Mouse (Mus musculus) kidney, embryonic 14.5 days (tissue): ENCODE measurements at regions not wholly inside any gene's neighbourhood (a gene's known extent, or its start where the extent isn't known, plus 50 kb on each side); places are given as distances from the start of the nearest gene placed in this dataset.
"Not testable (repeated sequence)": the region's sequence is repeated elsewhere in the genome, so short reads cannot be mapped to it uniquely, and the experiment has no call there.

Source experiments
- ATAC-seq: fragments of 200-750 bp; cut with Nextera tagmentation; 2 replicates; pipeline ENCODE4 v1.8.0; 2017; ENCODE audit warnings: moderate number of reproducible peaks, mild to moderate bottlenecking, moderate TSS enrichment, moderate library complexity; ENCODE audit not compliant: low FRiP score, low TSS enrichment
- H3K27ac ChIP-seq: fragments of 300-500 bp; sonication (generic); 2 replicates; pipeline ENCODE4 v1.5.1; 2014; ENCODE audit warnings: low read depth, mild to moderate bottlenecking, low read length, moderate library complexity, mixed read lengths
- H3K27me3 ChIP-seq: fragments of 300-500 bp; sonication (generic); 2 replicates; pipeline ENCODE4 v1.6.1; 2014; ENCODE audit warnings: mild to moderate bottlenecking, low read length; ENCODE audit not compliant: control insufficient read depth, insufficient read depth
- H3K36me3 ChIP-seq: fragments of 300-500 bp; sonication (generic); 2 replicates; pipeline ENCODE4 v1.6.1; 2014; ENCODE audit warnings: low read length, mixed read lengths; ENCODE audit not compliant: control insufficient read depth, insufficient read depth
- H3K4me1 ChIP-seq: fragments of 300-500 bp; sonication (generic); 2 replicates; pipeline ENCODE4 v1.6.1; 2014; ENCODE audit warnings: low read length, mixed read lengths; ENCODE audit not compliant: control insufficient read depth, insufficient read depth
- H3K4me2 ChIP-seq: fragments of 300-500 bp; sonication (generic); replicated peaks from 2 replicates; pipeline ENCODE4 v1.6.1; 2014; ENCODE audit warnings: low read depth, mild to moderate bottlenecking, low read length
- H3K4me3 ChIP-seq: fragments of 300-500 bp; sonication (generic); 2 replicates; pipeline ENCODE4 v1.5.1; 2014; ENCODE audit warnings: mild to moderate bottlenecking, low read length
- H3K9ac ChIP-seq: fragments of 300-500 bp; sonication (generic); 2 replicates; pipeline ENCODE4 v1.6.1; 2014; ENCODE audit warnings: low read depth, mild to moderate bottlenecking, low read length, moderate library complexity
- H3K9me3 ChIP-seq: fragments of 300-500 bp; sonication (generic); 2 replicates; pipeline ENCODE4 v1.6.1; 2016; ENCODE audit warnings: low read length; ENCODE audit not compliant: control insufficient read depth
- WGBS: fragments of 180-500 bp; shearing (Covaris S2); extraction: QIAGEN DNeasy Blood & Tissue Kit; methylation state at CpG from one replicate; pipeline ENCODE4 v1.1.7; 2014; 5-methylcytosine and 5-hydroxymethylcytosine counted together

DNA sequence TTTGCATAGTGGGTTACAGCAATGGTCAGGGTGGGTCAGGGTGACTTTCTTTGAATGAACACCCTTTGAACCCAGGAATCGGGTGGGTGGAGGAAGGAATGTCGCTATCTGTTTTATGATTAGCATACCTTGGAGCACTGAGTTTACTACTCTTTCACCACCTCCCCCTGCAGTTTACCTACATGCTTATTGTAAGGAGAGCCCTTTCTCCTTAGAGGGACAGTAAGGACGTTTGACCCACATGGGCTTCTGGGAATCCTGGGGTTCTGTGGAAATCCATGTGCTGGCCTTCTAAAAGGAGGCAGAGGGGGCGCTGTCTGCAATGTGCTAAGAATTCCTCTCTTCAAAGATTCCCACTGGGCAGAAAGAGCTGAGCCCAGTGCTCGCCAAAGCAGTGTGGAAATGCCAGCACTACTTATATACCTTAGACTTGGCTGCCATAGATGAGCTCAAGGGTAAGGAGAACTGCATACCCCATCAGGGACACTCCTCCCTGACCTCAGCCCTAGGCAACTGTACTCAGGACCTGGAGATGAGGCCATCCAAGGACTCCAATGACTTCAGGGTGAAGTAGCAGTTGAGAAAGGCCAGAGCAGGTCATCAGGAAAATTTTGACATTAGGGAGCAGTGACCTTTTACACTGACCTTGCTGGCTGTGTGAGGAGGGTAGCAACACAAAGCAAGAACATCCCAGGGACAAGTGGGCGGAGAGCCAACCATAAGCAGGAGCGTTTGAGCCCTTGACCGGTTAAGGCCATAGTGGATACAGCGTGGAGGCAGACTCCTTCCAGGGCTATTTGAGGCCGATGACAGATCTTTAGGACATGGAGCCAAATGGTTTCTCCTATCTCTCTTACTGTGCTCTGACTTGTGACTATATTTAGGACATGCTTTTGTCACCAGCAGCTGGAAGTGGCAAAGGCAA lies 133.2 kb downstream of the Tcp10c start:
- no peak overlapping the region for H3K4me2 ChIP-seq
- H3K27me3 ChIP-seq = no peaks in the 10 kb centered on the region
- H3K4me1 ChIP-seq = no peaks in the 10 kb centered on the region
- no peaks in the 10 kb centered on the region for H3K36me3 ChIP-seq
- no peak for ATAC-seq
- no peak overlapping the region for H3K9ac ChIP-seq
- 79% methylated on average over 10 of the region's 10 CpGs for WGBS
- H3K4me3 ChIP-seq = no peak overlapping the region
- no peak overlapping the region for H3K27ac ChIP-seq
- H3K9me3 ChIP-seq = no peaks in the 10 kb centered on the region

DNA sequence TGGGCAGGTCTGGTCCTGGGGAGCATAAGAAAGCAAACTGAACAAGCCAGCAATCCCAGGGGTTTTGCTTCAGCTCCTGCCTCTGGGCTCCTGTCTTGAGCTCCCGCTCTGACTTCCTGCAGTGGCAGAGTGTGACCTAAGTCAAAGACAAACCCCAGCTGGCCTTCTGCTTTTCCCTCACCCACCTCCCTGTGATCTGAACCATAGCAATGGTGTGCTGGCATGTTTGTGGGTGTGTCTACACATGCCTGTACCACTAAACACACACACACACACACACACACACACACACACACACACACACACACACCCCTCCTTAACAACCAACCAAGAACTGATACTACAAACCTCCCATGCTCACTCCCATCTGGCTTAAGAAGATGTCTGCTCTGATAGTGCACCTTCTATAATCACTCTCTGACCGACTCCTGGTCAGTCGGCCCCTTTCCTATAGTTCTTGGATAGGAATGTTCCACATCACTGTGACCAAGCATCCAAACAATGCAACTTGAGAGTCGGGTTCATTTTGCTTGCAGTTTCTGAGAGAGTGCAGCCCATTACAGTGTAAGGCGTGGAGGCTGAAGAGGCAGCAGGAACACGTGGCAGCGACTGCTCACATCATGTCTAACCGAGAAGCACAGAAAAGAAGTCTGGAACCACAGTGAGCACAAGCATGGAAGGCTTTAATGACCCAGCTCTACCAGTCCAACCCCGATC lies 134.4 kb downstream of the Tcp10c start:
- no peaks in the 10 kb centered on the region for H3K4me1 ChIP-seq
- whole genome bisulfite sequencing = 68% methylated on average over 9 of the region's 9 CpGs
- no peak overlapping the region for H3K4me3 ChIP-seq
- ATAC-seq = peak; percentile 78; the same call in 1 of the 2 replicates
- H3K27me3 ChIP-seq = no peaks in the 10 kb centered on the region
- no peak overlapping the region for H3K4me2 ChIP-seq
- H3K9me3 ChIP-seq = no peaks in the 10 kb centered on the region
- H3K9ac ChIP-seq = no peak overlapping the region
- H3K27ac ChIP-seq = no peak overlapping the region
- no peaks in the 10 kb centered on the region for H3K36me3 ChIP-seq

DNA sequence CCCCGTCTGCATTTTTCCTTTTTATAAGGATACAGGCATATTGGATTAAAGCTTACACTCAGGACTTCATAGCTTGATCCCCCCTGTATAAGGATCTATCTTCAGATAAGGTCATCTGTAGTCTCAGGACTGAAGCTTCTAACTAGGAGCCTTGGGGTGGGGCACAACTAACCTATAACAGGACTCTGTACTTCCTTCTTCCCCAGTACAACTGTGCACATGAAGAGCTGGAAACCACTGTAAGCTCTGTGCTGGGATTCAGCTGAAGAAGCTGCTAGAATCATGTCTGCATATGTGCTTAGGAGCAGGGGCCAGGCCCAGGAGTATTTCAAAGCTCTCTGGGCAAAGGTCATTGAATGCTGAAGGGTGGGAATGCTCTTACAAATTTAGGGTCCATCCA lies 137.9 kb downstream of the Tcp10c start:
- not testable (repeated sequence) for H3K27me3 ChIP-seq, ATAC-seq, H3K4me1 ChIP-seq, H3K9ac ChIP-seq, H3K9me3 ChIP-seq, H3K4me3 ChIP-seq, H3K36me3 ChIP-seq, H3K27ac ChIP-seq, H3K4me2 ChIP-seq
- WGBS = 75% methylated on average over 1 of the region's 1 CpGs

DNA sequence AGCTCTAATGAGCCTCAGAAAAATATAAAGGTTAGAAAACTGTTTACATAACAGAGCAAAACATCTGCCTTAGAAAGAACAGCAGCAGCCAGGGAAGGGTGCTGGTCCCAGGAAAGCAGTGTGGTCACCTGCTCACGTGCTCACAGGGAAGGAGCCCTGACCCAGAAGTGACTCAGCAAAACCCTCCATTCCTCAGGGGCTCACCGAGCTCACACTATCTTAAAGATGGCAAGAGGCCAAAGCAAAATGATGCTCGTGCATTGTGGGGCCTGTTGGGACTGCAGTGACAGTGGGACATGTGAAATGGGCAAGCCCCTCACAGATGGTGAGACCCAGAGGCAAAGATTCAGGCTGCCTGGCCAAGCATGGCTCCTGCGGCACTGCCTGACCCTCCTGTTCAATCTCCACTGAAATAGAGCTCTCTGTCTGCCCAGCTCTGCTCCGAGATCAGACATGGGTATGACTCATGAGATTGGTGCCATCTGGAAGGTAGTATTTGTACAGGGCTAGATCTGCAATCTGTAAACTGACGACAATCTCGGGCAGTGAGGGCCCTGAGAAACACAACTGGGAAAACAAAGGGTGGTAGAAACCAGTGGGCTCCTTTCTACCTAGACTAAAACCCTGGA lies 138.4 kb downstream of the Tcp10c start:
- not testable (repeated sequence) for ATAC-seq, H3K36me3 ChIP-seq, H3K4me1 ChIP-seq, H3K27ac ChIP-seq, H3K4me3 ChIP-seq, H3K9ac ChIP-seq, H3K27me3 ChIP-seq, H3K9me3 ChIP-seq, H3K4me2 ChIP-seq
- 48% methylated on average over 3 of the region's 7 CpGs for WGBS

DNA sequence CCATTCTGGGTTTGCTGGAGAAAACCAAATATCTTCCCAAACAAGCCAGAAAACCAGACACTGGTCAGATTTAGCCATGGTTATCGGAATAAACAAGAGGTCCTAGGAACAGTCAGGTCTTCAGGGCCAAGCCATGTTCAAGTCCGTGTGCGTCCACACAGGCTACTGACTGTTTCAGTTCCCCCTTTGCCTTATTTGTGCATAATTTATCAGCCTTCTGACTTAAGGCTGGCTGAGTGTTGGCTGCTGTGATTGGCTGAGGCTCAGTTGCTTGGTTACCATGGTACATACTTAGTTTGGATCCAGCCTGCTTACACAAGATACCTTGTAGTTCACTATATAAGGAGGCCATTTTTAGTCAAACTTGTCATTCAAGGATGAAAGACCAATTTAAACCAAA lies 139.5 kb downstream of the Tcp10c start:
- H3K27me3 ChIP-seq, H3K27ac ChIP-seq, H3K36me3 ChIP-seq, H3K4me3 ChIP-seq, H3K4me1 ChIP-seq, H3K4me2 ChIP-seq, H3K9ac ChIP-seq, ATAC-seq, H3K9me3 ChIP-seq: not testable (repeated sequence)
- WGBS = 78% methylated on average over 3 of the region's 3 CpGs

DNA sequence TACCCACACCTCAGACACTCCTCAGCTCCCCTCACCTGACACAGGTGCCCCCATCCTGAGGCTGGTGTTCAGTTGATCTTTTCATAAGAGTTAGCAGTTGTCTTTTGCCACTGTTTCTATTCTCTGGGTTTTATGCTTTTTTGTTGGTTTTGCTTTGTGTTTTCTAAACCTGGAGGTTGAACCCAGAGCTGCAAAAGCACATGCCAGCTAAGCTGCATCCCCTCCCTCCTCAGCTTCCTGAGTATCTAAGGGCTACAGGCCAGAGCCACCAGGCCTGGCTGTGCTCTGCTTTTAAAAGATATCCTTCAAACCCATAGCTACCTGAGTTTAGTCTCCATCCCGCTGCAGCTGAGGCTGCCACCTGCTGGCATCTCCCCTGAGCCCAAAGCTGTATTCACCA lies 140.1 kb downstream of the Tcp10c start:
- no CpG with 5 or more reads among the region's 1 CpGs for WGBS
- H3K9me3 ChIP-seq, H3K4me2 ChIP-seq, H3K27me3 ChIP-seq, H3K27ac ChIP-seq, H3K9ac ChIP-seq, ATAC-seq, H3K36me3 ChIP-seq, H3K4me3 ChIP-seq, H3K4me1 ChIP-seq: not testable (repeated sequence)

DNA sequence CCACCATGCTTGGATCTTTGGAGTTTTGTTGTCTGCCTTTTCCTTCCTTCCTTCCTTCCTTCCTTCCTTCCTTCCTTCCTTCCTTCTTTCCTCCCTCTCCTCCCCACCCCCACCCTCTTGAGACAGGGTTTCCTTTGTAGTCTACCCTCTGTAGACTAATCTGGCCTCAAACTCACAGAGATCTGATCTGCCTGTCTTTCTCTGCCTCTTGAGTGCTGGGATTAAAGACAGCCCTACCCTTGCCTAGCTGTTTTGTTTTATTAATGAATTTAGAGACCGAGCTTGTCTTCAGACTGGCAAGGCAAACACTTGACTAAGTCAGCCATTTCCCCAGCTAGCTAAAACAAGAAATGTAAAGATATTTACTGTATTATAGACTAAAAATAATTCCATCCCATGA lies 150.0 kb downstream of the Tcp10c start:
- H3K9ac ChIP-seq, H3K4me1 ChIP-seq, H3K4me2 ChIP-seq, ATAC-seq, H3K27ac ChIP-seq, H3K27me3 ChIP-seq, H3K9me3 ChIP-seq, H3K36me3 ChIP-seq, H3K4me3 ChIP-seq: not testable (repeated sequence)
- WGBS = 72% methylated on average over 1 of the region's 1 CpGs

DNA sequence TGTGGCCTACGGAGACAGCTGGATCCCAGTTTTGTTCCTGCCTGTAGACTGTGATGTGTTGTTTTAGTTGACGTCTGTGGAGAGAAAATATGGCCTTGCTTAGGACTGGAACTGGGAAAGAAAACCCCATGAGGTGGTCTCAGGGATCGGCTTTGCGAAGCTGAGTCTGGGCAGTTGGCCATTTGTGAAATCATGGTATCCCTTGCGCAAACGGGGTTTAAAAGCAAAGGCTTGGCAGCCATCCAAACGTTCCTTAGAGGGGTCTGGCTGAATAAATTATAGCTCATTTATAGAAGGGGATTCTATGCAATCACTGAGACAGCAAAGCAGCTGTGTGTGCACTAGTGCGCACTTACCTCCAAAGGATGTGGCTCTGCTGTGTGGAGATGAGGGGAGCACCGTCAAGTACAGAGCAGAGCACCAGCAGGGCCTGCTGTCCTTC lies 150.5 kb downstream of the Tcp10c start:
- not testable (repeated sequence) for H3K36me3 ChIP-seq, H3K4me1 ChIP-seq, H3K4me3 ChIP-seq, H3K27me3 ChIP-seq, H3K9me3 ChIP-seq, H3K4me2 ChIP-seq, H3K27ac ChIP-seq, H3K9ac ChIP-seq
- 39% methylated on average over 8 of the region's 9 CpGs for WGBS
- peak; percentile 75; the same call in 1 of the 2 replicates for ATAC-seq
